Mouse (Mus musculus) ES-E14 (cell line): Measurements from ENCODE around the gene Tomm7.

Source experiments
- MAFK ChIP-seq: IDR thresholded peaks from 2 replicates; pipeline ENCODE4 v1.6.1; 2014; ENCODE audit warnings: mild to moderate bottlenecking, low read depth, low read length, inconsistent platforms; ENCODE audit not compliant: insufficient read depth
- ZNF384 ChIP-seq: IDR thresholded peaks from 2 replicates; pipeline ENCODE4 v1.6.1; 2012; ENCODE audit warnings: low read depth, low read length, inconsistent platforms

DNA sequence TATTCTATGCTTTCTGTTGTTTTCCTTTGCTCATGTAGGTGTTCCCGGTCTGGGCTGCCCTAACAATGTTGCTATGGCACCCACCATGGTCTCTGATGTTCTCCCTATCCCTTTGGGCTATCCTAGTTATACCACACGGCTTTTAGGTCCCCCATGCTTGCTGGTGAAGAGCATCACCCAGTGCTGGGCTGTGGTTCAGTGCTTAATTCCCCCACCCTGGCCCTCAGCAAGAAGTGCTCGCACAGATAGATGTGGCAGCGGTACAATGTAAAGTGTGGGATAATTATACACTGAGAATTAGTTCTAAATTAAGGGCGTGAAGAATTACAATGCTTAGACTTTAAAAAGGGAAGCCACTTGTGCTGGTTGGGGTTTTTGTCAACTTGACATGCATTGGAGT lies 22.0 kb upstream of the Tomm7 start:
- TF ChIP-seq MAFK = no peak
- no peak for TF ChIP-seq ZNF384
